Mouse (Mus musculus) hindbrain, embryonic 11.5 days (tissue): Measurements from ENCODE around the gene Lsm6. TPM values are rescaled to one million over a fixed set of nuclear protein-coding genes. Genes with fewer than 3 reads are reported as not detected.

ENCODE experiments used
- ATAC-seq: fragments of 200-750 bp; cut with Nextera tagmentation; 2 replicates; pipeline ENCODE4 v1.8.0; 2017; ENCODE audit warnings: mild to moderate bottlenecking, moderate TSS enrichment, moderate library complexity; ENCODE audit not compliant: low FRiP score
- DNase-seq: peaks from one replicate; pipeline ENCODE4 v3.0.0-alpha.2; 2015; ENCODE audit warnings: low spot score
- H3K27ac ChIP-seq: fragments of 300-500 bp; sonication (generic); 2 replicates; pipeline ENCODE4 v1.5.1; 2014; ENCODE audit warnings: mild to moderate bottlenecking, low read depth, low read length
- H3K27me3 ChIP-seq: fragments of 300-500 bp; sonication (generic); 2 replicates; pipeline ENCODE4 v1.6.1; 2014; ENCODE audit warnings: mild to moderate bottlenecking, low read length, moderate library complexity, mixed read lengths; ENCODE audit not compliant: control insufficient read depth, insufficient read depth
- H3K36me3 ChIP-seq: fragments of 300-500 bp; sonication (generic); 2 replicates; pipeline ENCODE4 v1.6.1; 2014; ENCODE audit warnings: mild to moderate bottlenecking, low read length, moderate library complexity, mixed read lengths; ENCODE audit not compliant: control insufficient read depth, insufficient read depth
- H3K4me1 ChIP-seq: fragments of 300-500 bp; sonication (generic); replicated peaks from 2 replicates; pipeline ENCODE4 v1.6.1; 2014; ENCODE audit warnings: low read length, mixed read lengths; ENCODE audit not compliant: control insufficient read depth, insufficient read depth
- H3K4me2 ChIP-seq: fragments of 300-500 bp; sonication (generic); replicated peaks from 2 replicates; pipeline ENCODE4 v1.6.1; 2014; ENCODE audit warnings: mild to moderate bottlenecking, low read depth, low read length
- H3K4me3 ChIP-seq: fragments of 300-500 bp; sonication (generic); 2 replicates; pipeline ENCODE4 v1.5.1; 2014; ENCODE audit warnings: low read depth, low read length
- H3K9ac ChIP-seq: fragments of 300-500 bp; sonication (generic); 2 replicates; pipeline ENCODE4 v1.6.1; 2014; ENCODE audit warnings: low read depth, low read length
- H3K9me3 ChIP-seq: fragments of 300-500 bp; sonication (generic); 2 replicates; pipeline ENCODE4 v1.6.1; 2016; ENCODE audit warnings: low read length; ENCODE audit not compliant: control insufficient read depth
- WGBS: fragments of 180-500 bp; shearing (Covaris S2); extraction: QIAGEN DNeasy Blood & Tissue Kit; methylation state at CpG from one replicate; pipeline ENCODE4 v1.1.7; 2014; 5-methylcytosine and 5-hydroxymethylcytosine counted together
- polyA plus RNA-seq: library from polyadenylated mRNA; unstranded; fragments of >200 nt; fragmentation: Nextera tagmentation; extraction: Ambion mirVana; gene quantifications from 2 replicates; pipeline ENCODE4 v1.2.1, GENCODE M21; 2014

Gene Lsm6
- polyA plus RNA-seq, 1 experiment from 2014 or later: 220 TPM

DNA sequence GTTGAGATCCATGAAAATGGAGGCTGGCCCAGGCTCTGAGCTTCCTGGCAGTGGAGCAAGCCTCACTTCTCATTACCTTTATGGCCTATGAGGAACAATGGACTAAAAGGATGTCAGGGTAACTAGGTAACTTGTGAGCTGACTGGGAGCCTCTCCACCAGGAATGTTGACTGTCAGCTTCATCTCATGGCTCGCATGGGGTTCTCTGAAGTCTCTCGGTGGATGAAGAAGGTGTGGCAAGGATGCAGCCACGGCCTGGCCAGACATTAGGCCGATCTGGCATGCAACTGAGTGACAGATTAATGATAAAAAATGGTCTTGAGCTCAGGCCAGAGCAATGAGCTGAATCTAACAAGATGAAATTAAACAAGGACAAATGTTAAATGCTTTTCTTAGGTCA, 27.7 kb downstream of the Lsm6 start:
- Histone ChIP-seq H3K9me3 (no peaks in the 10 kb centered on the region), H3K27ac (no peak overlapping the region), H3K4me3 (no peak overlapping the region), H3K27me3 (no peaks in the 10 kb centered on the region), H3K9ac (no peak overlapping the region), H3K4me2 (no peak overlapping the region), H3K4me1 (no peaks in the 10 kb centered on the region), H3K36me3 (no peaks in the 10 kb centered on the region)
- ATAC-seq (no peak), DNase-seq (no peak)
- 80% methylated on average over 4 of the region's 4 CpGs for whole genome bisulfite sequencing

DNA sequence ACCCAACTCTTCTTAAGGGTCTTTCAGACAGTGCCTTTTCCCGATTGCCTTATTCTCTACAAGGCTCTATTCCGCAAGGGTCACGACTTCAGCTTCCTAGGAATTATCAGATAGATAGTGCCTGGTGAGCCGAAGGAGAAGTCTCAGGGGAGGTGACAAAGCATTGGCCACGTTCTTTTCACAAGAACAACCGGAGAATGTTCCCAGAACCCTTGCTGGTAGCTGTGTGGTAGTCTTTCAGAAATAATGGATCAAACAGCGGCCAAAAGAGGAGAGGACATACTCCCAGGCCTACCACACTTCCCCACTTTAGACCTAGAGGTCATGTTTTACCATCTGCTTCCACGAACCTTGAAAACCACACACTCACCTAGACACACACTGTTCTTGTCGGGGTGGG, 44.1 kb downstream of the Lsm6 start:
- Histone ChIP-seq H3K4me2 (no peak overlapping the region), H3K27me3 (no peaks in the 10 kb centered on the region), H3K9me3 (no peaks in the 10 kb centered on the region), H3K9ac (no peak overlapping the region), H3K36me3 (no peaks in the 10 kb centered on the region), H3K27ac (no peak overlapping the region), H3K4me3 (no peak overlapping the region), H3K4me1 (no peaks in the 10 kb centered on the region)
- WGBS: 90% methylated on average over 9 of the region's 9 CpGs
- DNase-seq (no peak), ATAC-seq (no peak)

DNA sequence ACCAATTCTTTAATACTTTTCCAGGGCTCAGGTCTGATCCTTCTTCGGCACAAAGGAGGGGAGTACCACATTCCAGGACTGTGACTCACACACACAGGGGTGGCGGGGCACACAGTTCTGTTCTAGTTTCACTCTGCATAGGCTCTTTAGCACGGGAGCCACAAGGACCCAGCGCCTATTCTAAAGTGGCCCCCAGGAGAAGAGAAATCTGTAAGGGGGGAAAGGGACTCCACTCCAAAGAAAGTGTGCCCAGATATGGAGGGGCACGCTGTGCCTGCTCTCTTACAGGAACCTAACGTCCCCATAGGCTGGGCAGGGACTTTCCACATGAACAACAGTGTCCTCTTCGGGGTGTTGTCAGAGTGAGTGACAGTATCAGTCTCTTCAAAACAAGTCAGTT, 49.7 kb downstream of the Lsm6 start:
- Histone ChIP-seq H3K9ac (no peak overlapping the region), H3K4me2 (no peak overlapping the region), H3K4me1 (no peaks in the 10 kb centered on the region), H3K27me3 (no peaks in the 10 kb centered on the region), H3K4me3 (no peak overlapping the region), H3K27ac (no peak overlapping the region), H3K9me3 (no peaks in the 10 kb centered on the region), H3K36me3 (no peaks in the 10 kb centered on the region)
- 71% methylated on average over 7 of the region's 7 CpGs for WGBS
- ATAC-seq (no peak), DNase-seq (no peak)

DNA sequence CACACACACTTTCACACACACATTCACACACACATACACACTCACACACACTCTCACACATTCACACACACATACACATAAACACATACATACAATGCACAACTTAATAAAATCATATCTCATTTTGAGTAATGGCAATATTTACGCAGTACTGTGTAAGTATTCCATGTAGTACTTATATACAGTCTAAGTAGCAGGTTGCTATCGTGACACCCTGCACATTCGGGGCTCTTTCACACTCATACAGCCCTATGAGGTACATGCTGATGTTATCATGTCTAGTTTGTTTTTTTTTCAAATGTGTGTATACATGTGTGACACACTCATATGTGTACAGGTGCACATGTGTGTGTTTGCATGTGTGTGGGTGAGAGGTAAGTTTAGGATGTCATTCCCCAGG, 50.4 kb downstream of the Lsm6 start:
- no peak overlapping the region for H3K9ac ChIP-seq
- no peak overlapping the region for H3K4me3 ChIP-seq
- H3K4me2 ChIP-seq: no peak overlapping the region
- DNase-seq (no peak), ATAC-seq (no peak)
- H3K27ac ChIP-seq: no peak overlapping the region
- H3K9me3 ChIP-seq: no peaks in the 10 kb centered on the region
- no peaks in the 10 kb centered on the region for H3K27me3 ChIP-seq
- H3K36me3 ChIP-seq: no peaks in the 10 kb centered on the region
- no peaks in the 10 kb centered on the region for H3K4me1 ChIP-seq
- 95% methylated on average over 3 of the region's 3 CpGs for whole genome bisulfite sequencing

DNA sequence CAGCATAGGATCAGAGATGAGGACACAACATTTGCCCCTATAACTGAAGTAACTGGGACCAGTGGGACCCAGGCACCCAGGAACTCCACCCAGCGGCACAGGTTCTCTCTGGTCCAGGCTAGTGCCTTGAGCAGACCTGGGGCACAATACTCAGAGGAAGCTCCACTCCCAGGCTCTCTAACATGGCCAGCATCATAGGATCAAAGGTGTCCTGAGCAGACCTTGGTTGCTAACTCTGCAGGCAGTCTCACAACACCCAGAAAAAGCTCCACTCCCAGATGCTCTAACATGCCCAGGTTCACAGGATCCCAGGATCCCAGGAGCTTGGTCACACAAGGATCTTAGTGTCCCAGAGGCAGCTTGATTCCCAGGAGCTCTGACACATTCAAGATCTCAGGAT, 55.4 kb downstream of the Lsm6 start:
- H3K4me3 ChIP-seq: no peak overlapping the region

DNA sequence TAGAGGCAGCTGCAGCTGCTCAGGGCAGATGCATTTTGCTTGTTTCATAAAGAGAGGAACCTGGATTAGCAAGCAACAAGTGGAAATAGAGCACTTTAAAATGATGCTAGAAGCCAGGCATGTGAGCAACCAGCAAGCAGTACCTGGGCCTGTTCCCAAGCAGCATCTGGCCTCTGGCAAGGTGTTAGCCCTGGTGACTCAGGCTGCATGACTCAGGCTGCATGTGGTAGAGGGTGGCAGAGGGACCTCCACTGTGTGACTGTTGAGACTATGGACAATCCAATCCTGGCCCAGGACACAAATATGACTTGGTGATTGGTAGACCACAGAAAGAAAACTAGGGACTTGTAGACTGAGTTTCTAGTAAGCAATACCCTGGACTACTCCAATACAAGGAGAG, 56.0 kb downstream of the Lsm6 start:
- H3K27me3 ChIP-seq: no peaks in the 10 kb centered on the region
- no peak overlapping the region for H3K4me3 ChIP-seq
- ATAC-seq (no peak), DNase-seq (no peak)
- H3K4me2 ChIP-seq: no peak overlapping the region
- H3K9me3 ChIP-seq: no peaks in the 10 kb centered on the region
- H3K36me3 ChIP-seq: no peaks in the 10 kb centered on the region
- no peaks in the 10 kb centered on the region for H3K4me1 ChIP-seq
- no peak overlapping the region for H3K9ac ChIP-seq
- no peak overlapping the region for H3K27ac ChIP-seq

More for the DNA sequence above, 55.4 kb downstream of the Lsm6 start:
- Histone ChIP-seq H3K27me3 (no peaks in the 10 kb centered on the region), H3K36me3 (no peaks in the 10 kb centered on the region), H3K27ac (no peak overlapping the region), H3K9me3 (no peaks in the 10 kb centered on the region), H3K4me1 (no peaks in the 10 kb centered on the region), H3K9ac (no peak overlapping the region), H3K4me2 (no peak overlapping the region)
- 90% methylated on average over 1 of the region's 1 CpGs for WGBS
- no peak for DNase-seq
- ATAC-seq: no peak

DNA sequence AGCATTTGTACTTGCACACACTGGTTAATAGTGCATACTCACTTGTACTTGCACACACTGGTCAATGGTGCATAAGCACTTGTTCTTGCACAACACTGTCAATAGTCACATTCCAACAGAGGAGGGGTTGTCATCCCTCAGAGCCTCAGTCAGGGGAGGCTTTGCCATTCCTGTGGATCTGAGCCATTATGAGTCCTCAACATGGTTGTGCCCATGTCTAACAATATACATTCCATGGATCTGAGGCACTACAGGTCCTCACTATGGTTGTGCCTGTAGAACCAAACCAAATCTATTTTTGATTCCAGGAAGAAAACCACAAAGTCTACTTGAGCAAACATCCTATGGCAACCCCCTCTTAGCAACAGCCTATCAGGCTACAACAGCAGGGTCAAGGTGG, 61.8 kb downstream of the Lsm6 start:
- DNase-seq: no peak
- Histone ChIP-seq H3K27me3 (no peaks in the 10 kb centered on the region), H3K4me3 (no peak overlapping the region), H3K27ac (no peak overlapping the region), H3K9ac (no peak overlapping the region), H3K36me3 (no peaks in the 10 kb centered on the region), H3K4me1 (no peaks in the 10 kb centered on the region), H3K9me3 (no peaks in the 10 kb centered on the region), H3K4me2 (no peak overlapping the region)
- ATAC-seq: no peak

DNA sequence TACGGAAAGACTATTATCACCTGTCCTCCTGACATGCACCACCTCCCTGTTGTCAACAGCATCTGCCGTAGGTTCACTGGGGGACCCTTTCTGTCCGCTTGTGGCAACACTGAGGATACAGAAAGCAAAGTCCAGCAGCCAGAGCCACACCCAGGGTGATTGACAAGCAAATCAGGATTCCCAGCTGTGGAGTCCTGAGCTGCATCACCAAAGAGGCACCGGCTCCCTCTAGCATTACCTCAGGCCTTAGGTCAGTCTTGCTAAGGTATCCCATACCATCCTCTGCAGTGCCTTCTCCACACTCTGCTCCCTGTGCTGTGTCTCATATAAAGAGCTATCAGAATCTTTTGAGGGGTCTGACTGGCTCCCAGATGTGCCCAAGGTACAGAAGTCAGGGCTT, 66.0 kb downstream of the Lsm6 start:
- H3K27ac ChIP-seq: no peak overlapping the region
- H3K4me3 ChIP-seq: no peak overlapping the region
- 78% methylated on average over 4 of the region's 4 CpGs for WGBS
- H3K4me1 ChIP-seq: no peaks in the 10 kb centered on the region
- H3K9me3 ChIP-seq: no peaks in the 10 kb centered on the region
- no peak for ATAC-seq
- no peak for DNase-seq
- H3K4me2 ChIP-seq: no peak overlapping the region
- no peaks in the 10 kb centered on the region for H3K27me3 ChIP-seq
- H3K9ac ChIP-seq: no peak overlapping the region
- no peaks in the 10 kb centered on the region for H3K36me3 ChIP-seq
